Mouse (Mus musculus) liver (tissue): ENCODE data around the gene Ptprj.

Experiments
- DNase-seq: peaks from one replicate; pipeline ENCODE4 v3.0.0-alpha.2; 2020; ENCODE audit warnings: mixed read lengths

Ptprj gene

DNA sequence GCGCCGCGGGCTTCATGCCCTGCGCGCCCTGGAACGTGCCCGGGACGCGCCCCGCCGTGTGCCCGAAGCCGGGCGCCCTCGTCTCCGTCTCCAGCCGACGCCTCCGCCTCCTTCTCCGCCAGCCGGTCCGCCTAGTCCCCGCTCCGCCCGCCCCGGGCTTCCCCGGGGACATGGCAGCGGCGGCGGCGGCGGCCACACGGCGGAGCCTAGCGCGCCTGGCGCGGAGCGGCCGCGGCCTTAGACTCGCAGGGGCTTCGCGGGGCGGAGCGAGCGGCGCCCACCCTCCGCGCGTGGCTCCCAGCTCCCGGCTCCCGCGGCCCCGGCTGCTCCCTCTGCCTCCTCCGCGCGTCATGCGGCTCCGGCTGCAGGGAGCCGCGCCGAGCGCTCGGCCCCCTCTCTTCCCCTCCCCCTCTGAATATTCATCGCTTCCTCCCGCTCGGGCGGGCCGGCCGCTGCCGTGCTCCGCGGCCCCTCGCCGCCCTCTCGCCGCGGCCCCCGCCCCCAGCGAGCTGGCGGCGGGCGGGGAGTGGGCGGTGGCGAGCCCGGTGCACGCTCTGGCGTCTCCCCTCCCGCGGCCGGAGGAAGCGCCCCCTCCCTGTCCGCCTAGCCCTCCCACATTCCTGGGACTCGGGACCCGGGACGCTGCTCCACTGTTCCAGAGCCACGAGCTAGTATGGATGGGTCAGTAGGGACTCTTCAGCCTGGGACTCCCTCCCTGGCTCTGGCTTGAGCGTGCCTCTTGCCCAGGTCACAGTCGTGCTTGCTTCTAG is at the start of gene Ptprj:
Ptprj (minus strand) TSS at position 412 of the 770 bp plus-strand sequence.
- peak; percentile 79 for DNase-seq

GRCm38 (mm10) chr2:90629552-90629951 is 49.1 kb upstream of the Ptprj start:
- DNase-seq = no peak

DNA sequence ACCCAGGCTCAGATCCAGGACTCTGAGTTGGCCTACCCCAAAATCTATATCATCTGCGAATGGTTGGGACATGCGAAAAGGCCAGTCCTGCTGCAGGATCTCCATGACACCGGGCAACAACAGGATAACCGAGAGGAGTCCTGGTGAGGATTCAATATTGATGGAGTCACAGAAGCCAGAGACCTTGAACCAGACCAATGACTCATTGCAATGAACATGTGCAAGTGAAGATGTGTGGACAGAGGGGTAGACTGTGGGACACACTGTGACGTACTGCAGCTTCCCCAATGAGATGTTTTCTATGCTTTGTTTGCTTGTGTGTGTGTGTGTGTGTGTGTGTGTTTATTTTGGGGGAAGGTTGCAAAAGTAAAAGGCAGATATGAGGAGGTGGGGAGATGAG is 47.8 kb upstream of the Ptprj start:
- DNase-seq = no peak

DNA sequence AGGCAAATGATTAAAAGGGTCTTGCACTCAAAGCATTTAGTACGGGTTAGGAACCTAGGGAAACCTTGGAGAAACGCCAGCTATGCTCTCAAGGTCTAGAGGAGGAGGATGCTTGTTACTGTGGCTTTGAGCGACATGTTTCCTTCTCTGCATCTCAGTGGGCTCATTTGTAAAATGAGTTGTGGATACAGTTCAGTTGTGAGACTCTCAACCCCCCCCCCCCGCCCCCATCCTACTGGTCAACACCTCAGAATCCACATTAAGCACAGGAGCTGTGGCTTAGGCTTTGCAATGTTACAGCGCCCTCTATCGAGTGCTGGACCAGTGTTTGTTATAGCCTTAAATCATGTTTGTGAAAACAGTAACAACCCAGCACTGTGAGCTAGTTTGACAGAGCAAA is 44.5 kb upstream of the Ptprj start:
- peak; percentile 77 for DNase-seq

DNA sequence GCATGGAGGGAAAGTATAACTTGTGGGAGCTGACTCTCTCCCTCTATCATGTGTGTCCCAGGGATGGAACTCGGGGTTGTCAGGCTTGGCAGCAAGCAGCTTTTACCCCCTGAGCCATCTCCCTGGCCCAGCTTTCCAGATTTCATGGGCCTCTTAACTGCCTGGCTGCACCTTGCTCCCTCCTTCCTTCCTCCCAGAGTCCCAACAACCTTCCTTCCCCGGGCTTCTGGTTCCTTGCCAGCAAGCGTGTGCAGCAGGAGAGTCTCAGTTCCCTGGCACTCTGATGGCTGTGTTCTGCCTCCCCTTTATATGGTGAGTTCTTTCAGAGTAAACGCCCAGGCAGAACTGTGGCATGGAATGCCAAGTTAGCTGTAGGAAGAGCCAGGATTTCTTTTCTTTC is 43.9 kb upstream of the Ptprj start:
- no peak for DNase-seq

DNA sequence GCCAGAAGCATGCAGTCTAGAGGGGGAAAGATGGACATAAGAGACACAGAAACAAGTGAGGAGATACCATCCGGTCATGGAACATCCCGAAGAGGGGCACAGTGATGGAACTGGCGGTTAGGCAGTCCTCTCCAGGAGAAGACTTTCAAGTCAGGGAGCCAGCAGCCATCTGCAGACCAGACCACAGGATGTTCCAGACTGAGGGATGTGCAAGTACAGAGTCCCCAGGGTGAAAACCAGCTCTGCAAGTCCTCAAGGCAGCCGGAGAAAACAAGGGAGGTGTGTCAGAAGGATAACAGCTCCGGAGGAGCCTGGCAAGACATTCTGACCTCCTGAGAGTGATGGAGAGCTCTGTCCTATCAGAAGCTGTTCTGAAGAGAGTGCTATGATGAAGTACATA is 40.4 kb upstream of the Ptprj start:
- DNase-seq = no peak

GRCm38 (mm10) chr2:90619648-90620047 is 39.2 kb upstream of the Ptprj start:
- DNase-seq = no peak

GRCm38 (mm10) chr2:90614651-90615171 is 34.3 kb upstream of the Ptprj start:
- DNase-seq = no peak

DNA sequence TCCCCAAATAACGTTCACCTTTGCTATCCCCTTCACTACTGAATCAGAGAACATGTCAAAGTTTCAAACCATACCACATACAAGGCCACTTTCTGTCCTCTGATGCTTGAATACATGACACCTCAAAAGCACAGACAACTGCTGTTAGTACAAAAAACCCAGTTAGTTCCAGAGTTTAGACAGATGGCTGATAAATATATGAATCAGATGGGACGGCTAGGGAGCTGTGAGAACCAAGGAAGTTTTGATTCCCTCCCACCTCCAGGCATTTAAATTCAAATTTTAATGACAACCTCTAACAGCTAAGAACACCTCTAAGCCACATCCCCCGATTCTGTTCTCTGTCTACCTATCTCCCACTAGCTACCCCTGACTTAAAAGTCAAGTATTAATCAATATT is 33.1 kb upstream of the Ptprj start:
- DNase-seq = no peak

DNA sequence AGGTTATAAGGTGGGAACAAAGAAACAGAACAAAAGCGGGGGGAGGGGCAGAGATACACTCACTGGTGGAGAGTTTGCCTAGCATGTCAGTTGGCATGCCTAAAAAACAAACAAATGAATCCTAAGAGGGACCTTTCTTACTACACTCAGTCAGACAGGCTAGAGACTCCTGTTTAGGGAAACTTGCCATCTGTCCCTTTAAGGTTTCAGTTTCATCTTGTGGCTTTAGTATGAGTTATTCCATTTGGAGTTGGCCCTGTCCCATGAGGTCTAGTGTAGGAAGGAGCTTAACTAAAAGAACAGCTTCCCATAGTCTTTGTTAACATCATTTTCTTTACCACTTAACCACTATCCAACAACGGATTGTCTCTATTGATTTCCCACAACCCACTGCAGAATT is 32.6 kb upstream of the Ptprj start:
- DNase-seq = no peak

GRCm38 (mm10) chr2:90611959-90612571 is 31.6 kb upstream of the Ptprj start:
- DNase-seq = peak; percentile 80

DNA sequence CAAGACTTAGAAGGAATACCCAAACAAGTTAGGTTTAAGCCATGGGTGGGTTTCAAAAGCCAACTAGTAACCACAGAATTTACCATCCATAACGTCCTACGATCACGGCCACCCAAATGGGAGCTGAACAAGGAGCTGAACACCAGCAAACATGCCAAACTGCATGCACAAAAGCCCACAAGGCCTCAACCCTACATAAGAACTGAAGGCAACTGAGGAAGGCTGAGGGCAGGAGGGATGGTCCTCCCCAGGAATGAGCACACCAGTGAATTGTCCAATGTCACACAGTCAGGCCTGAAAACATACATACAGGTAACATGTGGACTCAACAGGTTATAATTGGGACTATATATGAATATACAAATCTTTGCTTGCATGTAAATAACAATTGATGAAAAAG is 20.6 kb upstream of the Ptprj start:
- no peak for DNase-seq

GRCm38 (mm10) chr2:90588141-90588540 is 7.7 kb upstream of the Ptprj start:
- no peak for DNase-seq

DNA sequence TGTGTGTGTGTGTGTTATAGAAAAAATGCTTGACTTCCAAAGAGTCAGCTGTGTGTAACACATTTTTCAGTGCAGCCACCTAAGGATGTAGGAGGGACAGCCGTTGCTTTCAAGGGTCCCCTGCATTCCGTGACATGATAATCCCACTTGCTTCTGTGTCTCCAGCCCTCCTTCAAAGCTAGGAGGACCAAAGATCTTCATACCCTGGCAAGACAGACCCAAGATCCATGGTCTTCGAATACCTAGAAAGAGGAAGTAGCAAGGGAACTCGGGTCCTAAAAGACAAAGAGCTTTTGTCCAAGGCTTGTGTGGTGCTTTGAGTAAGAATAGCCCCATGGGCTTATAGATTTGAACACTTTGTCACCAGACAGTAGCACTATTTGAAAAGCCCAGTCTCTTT is 4.1 kb upstream of the Ptprj start:
- no peak for DNase-seq

DNA sequence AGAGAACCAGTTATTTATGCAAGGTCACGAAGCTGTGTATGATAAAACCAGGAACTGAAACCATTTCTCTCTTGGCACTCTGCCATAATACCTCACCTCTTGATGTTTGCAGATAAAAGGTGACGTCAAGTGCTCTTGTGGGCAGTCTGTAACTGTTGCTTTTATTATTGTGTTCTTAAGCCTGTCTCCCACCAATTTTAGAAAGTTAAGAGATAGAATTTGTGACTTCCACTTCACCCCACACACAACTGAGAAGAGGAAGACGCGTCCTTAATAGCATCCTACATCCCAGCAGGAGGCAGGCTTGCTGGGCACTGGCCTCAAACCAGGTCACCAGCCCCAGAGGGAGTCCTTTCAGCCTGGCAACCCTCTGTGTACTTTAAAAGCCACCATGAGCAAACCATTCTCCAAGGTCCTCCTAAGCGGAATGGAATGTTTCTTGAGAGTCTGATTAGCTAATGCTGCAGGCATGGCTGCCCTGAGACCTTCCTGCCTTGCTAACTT is 3.2 kb upstream of the Ptprj start:
- DNase-seq = no peak

GRCm38 (mm10) chr2:90582814-90583213 is 2.4 kb upstream of the Ptprj start:
- DNase-seq = no peak

DNA sequence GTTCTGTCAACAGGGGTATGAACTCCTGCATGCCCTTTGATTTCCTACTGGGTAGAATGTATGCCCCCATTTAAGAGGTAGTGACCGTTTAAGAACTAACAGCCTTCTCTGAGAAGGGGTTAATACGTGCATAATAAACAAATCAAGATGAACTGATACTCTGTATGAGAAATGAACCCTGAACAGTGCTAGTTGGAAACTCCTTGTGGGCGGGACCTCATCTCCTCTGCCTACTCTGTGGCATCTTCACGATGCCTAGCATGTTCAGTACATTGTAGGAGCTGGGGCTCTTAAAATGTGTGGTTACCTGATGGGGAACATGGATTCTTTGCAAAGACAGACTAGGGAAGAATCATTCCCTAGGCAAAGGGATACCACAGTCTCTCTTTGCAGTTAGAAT is 1.9 kb upstream of the Ptprj start:
- no peak for DNase-seq

DNA sequence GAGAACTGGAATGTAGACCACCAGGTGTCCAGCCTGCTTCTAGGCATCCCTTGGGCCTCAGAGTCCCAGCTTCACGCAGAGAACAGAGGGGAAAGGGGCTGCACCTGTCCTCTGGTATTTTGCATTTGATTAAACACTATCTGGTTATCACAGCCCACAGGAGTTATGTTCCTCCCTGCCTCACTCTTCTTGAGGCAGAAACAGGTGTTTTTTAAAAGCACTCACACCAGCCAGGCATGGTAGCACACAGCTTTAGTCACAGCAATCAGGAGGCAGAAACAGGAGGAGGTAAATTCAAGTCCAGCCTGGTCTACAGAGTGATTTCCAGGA is 1.3 kb upstream of the Ptprj start:
- DNase-seq = no peak

DNA sequence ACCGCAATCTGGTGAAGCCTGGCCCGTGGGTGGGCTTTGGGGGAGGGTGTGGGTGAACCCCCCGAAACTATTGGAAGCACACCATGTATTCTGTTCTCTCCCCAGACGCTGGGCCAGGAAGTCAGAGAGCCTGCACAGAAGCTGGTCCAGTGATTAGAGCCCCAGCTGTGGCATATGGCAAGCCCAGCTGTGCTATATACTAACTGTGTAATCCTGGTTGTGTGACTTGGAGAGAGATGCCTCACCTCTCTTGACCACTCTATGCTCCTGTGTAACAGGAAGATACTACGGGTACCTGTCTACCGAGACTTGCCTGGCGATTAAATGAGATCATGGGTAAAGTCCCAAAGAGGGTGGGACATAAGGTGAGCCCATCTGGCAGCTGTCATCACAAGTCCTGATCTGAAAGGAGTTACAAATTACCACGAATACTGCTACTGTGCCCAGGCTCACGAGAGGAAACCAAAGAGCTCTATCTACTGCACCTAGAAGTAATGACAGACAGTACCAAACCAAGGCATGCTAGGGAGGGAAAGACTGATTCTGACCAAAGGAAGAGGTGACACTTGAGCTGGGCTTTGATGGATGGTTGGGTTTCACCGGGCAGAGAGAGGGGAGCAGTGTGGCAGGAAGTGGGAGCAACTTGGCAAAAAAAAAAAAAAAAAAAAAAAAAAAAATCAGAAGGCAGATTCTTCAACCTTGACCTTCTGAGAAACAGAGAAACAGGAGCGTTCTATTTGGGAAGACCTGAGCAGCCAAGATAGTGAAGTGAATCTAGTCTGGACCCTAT is 754 bp upstream of the Ptprj start:
- DNase-seq = no peak

DNA sequence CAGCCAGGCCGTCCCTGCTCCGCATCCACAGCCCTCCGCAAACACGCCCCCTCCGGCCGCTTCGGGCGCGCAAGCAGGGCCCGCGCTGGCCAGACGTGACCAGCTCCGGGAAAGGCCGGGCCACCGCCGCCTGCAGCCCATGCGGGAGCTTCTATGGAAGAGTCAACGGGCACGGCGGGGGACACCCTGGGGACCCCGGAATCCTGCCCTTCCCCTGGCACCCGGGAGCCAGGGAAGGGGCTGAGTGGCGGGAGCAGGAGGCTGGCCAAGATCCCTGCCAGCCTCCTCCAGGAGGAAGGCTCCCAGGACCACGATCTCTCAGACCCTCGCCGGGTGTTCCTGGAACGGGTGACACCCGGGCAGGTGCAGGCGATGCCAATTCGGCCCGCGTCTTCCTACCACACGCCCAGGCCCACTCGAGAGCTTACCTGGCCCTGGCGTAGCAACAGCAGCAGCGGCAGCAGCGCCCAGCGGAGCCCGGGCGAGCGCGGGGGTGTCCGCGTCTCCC is 665 bp downstream of the Ptprj start:
- DNase-seq = peak; percentile 74

- peak; percentile 39 for DNase-seq
These were observed 1.3 kb downstream of the Ptprj start for GRCm38 (mm10) chr2:90579038-90579727.

DNA sequence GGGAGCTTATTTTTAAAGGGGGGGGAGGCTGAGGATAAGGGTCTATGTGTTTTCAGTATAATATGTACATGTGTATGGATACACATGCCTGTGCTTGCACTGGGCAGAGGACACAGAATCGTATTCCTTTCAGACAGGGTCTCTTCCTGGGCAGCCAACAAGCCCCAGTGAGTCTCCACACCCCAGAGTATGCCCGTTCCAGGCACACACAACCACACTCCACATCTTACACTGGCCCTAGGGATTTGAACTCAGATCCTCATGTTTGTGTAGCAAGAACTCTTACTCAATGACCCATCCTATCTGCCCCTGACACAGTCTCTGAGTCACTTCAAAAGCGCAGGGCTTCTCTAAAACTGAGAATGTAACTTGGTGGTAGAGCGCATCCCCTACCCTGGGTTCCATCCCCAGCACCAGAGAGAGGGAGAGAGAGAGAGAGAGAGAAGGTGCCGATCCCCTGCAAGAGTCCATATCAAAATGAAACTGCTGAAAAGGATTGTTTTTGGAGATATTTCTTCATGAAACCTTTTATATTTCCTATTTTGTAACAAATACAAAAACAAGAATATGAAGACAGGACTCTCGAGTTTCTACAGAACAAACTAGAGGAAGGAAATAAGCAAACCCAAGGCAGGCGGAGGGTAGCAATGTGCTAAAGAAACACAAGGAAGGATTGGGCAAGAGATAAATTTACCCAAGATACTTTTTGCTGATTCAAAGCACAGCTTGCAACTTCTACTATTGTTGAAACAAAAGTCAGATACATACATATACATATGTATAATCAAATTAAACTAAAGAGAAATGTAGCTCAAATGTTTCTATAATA is 2.8 kb downstream of the Ptprj start:
- DNase-seq = no peak
